Mouse (Mus musculus) liver, embryonic 16.5 days (tissue): ENCODE data around the gene Adap1. TPM values are rescaled to one million over a fixed set of nuclear protein-coding genes. Genes with fewer than 3 reads are reported as not detected.

Source experiments
- ATAC-seq: fragments of 200-750 bp; cut with Nextera tagmentation; 2 replicates; pipeline ENCODE4 v1.8.0; 2017; ENCODE audit warnings: low read depth, mild to moderate bottlenecking, moderate number of reproducible peaks, moderate library complexity
- H3K27ac ChIP-seq: fragments of 300-500 bp; sonication (generic); 2 replicates; pipeline ENCODE4 v1.5.1; 2014; ENCODE audit warnings: mild to moderate bottlenecking, low read length
- H3K27me3 ChIP-seq: fragments of 300-500 bp; sonication (generic); 2 replicates; pipeline ENCODE4 v1.6.1; 2014; ENCODE audit warnings: low read depth, low read length, mixed read lengths; ENCODE audit not compliant: control insufficient read depth, insufficient read depth
- H3K36me3 ChIP-seq: fragments of 300-500 bp; sonication (generic); 2 replicates; pipeline ENCODE4 v1.6.1; 2014; ENCODE audit warnings: mild to moderate bottlenecking; ENCODE audit not compliant: control insufficient read depth, insufficient read depth
- H3K4me1 ChIP-seq: fragments of 300-500 bp; sonication (generic); 2 replicates; pipeline ENCODE4 v1.6.1; 2014; ENCODE audit warnings: low read depth, low read length, mixed read lengths; ENCODE audit not compliant: control insufficient read depth
- H3K4me2 ChIP-seq: fragments of 300-500 bp; sonication (generic); 2 replicates; pipeline ENCODE4 v1.6.1; 2014; ENCODE audit warnings: low read depth, low read length, mixed read lengths
- H3K4me3 ChIP-seq: fragments of 300-500 bp; sonication (generic); 2 replicates; pipeline ENCODE4 v1.5.1; 2014; ENCODE audit warnings: low read depth, mild to moderate bottlenecking, low read length
- H3K9ac ChIP-seq: fragments of 300-500 bp; sonication (generic); 2 replicates; pipeline ENCODE4 v1.6.1; 2014; ENCODE audit warnings: low read depth, low read length
- H3K9me3 ChIP-seq: fragments of 300-500 bp; sonication (generic); replicated peaks from 2 replicates; pipeline ENCODE4 v1.6.1; 2016; ENCODE audit warnings: low read length; ENCODE audit not compliant: control insufficient read depth
- WGBS: fragments of 180-500 bp; shearing (Covaris S2); extraction: QIAGEN DNeasy Blood & Tissue Kit; methylation state at CpG from one replicate; pipeline ENCODE4 v1.1.7; 2014; ENCODE audit not compliant: insufficient replicate concordance; 5-methylcytosine and 5-hydroxymethylcytosine counted together
- polyA plus RNA-seq: library from polyadenylated mRNA; unstranded; fragments of >200 nt; fragmentation: Nextera tagmentation; extraction: Ambion mirVana; gene quantifications from 2 replicates; pipeline ENCODE4 v1.2.1, GENCODE M21; 2015

The Adap1 gene
- polyA plus RNA-seq, 1 experiment from 2014 or later, result 1.3 TPM

DNA sequence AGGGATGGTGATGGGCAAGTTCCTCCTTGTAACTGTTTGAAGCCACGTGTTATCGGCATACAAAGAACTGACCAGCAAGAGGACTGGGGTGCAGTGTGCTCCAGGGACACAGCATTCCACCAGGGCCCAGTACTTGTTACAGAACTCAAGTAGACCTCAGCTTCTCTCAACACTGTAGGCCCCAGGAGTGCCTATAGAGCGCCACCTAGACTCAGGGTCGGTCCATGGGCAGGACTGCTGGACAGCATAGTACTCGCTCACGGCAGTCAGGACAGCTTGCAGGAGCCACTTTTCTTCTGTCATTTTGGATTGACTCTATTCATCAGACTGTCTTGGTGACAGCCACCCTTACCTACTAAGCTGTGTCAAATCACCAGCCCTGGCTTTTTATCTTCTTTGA lies 70.5 kb downstream of the Adap1 start:
- 81% methylated on average over 6 of the region's 6 CpGs for WGBS
- Histone ChIP-seq H3K9me3 (no peaks in the 10 kb centered on the region), H3K4me3 (no peak overlapping the region), H3K27ac (peak overlapping the region; percentile 33; the same call in 1 of the 2 replicates), H3K9ac (no peak overlapping the region), H3K36me3 (peaks cover 3% of the 10 kb centered on the region), H3K27me3 (no peaks in the 10 kb centered on the region), H3K4me2 (no peak overlapping the region), H3K4me1 (peaks cover 56% of the 10 kb centered on the region)
- no peak for ATAC-seq

DNA sequence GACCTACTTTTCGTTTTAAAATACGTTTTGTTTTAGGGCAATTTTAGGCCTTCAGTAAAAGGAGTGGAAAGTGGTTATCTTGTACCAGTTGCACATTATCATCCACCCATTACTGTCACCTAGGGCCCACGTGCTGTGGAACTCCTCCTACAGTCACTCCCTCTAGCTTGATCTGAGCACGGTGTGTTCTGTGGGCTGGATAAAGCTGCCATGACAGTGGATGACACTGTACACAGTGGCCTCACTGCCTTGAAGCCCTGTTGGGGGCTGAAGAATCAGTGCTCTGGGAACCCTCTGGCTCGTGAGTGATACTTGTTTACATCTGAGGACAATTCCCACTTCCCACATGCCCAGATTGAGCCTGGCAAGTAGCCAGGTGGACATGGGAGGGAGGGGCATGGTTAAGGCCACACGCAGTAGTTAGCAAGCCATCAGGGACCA lies 72.1 kb downstream of the Adap1 start:
- no peaks in the 10 kb centered on the region for H3K9me3 ChIP-seq
- H3K4me1 ChIP-seq, result peaks cover 51% of the 10 kb centered on the region
- peaks cover 13% of the 10 kb centered on the region for H3K36me3 ChIP-seq

DNA sequence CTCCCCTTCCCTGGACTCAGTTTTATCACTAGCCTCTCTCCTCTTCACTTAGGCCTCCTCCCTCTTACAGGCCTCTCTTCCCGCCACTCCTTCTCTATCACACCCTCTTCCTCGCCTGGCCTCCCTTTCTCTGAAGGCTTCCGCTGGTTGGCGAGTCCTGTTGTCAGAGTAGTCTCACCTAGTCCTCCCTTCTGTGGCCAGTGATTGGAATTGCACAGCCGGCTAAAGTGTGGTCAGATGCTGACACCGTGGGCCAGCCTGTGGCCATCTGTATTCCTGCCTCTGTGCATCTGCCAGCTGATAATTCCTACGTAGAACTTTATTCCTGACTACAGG lies 72.5 kb downstream of the Adap1 start:
- Histone ChIP-seq H3K36me3 (peaks cover 17% of the 10 kb centered on the region), H3K4me2 (peak overlapping the region; percentile 93), H3K27me3 (no peaks in the 10 kb centered on the region), H3K9ac (peak overlapping the region; percentile 89), H3K9me3 (no peaks in the 10 kb centered on the region), H3K4me1 (peaks cover 54% of the 10 kb centered on the region), H3K4me3 (peak overlapping the region; percentile 89), H3K27ac (peak overlapping the region; percentile 84)
- ATAC-seq, result peak; percentile 61
- 0% methylated on average over 7 of the region's 7 CpGs for WGBS

More for the DNA sequence above, 72.1 kb downstream of the Adap1 start:
- H3K4me3 ChIP-seq, result peak overlapping the region; percentile 89
- peak overlapping the region; percentile 84 for H3K27ac ChIP-seq
- 1% methylated on average over 6 of the region's 6 CpGs for WGBS
- peak; percentile 53 for ATAC-seq
- H3K4me2 ChIP-seq, result peak overlapping the region; percentile 93
- no peaks in the 10 kb centered on the region for H3K27me3 ChIP-seq
- H3K9ac ChIP-seq, result peak overlapping the region; percentile 89

GRCm38 (mm10) chr5:139252081-139252909 lies 73.1 kb downstream of the Adap1 start, which contains the start of gene Get4:
Gene Get4 (plus strand): TSS chr5:139252324.
- peaks cover 20% of the 10 kb centered on the region for H3K36me3 ChIP-seq
- peak within 1 kb of the TSS; percentile 93 for H3K4me2 ChIP-seq
- ATAC-seq, result peak; percentile 88

GRCm38 (mm10) chr5:139251736-139252080 lies 73.7 kb downstream of the Adap1 start:
- WGBS, result 1% methylated on average over 8 of the region's 8 CpGs
- H3K4me1 ChIP-seq, result peaks cover 54% of the 10 kb centered on the region
- peak; percentile 0 for ATAC-seq

More at GRCm38 (mm10) chr5:139252081-139252909, 73.1 kb downstream of the Adap1 start, which contains the start of gene Get4:
- Histone ChIP-seq H3K27me3 (no peaks in the 10 kb centered on the region), H3K27ac (peak within 1 kb of the TSS; percentile 84), H3K9ac (peak within 1 kb of the TSS; percentile 89), H3K4me1 (peaks cover 59% of the 10 kb centered on the region), H3K9me3 (no peaks in the 10 kb centered on the region), H3K4me3 (peak within 1 kb of the TSS; percentile 89)
- WGBS, result under 1% methylated on average over 76 of the region's 90 CpGs

DNA sequence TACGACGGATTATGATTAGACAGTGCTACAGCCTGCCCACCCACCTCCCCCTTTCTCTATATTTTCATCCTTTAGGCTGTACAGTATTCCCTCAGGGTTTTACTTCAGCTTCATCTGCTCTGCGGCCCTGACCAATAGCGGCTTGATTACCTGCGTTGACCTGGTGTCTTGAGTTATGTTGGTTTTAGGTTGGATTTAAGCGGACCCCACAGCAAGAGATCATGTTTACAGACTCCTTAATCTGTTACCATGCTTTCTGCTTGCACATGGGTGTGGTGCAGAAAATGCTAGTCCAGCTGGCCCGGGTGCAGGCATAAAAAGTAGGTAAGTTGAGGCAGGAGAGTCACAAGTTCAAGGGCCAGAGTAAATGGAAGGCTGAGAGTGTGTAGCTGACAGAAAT lies 74.1 kb downstream of the Adap1 start:
- H3K4me1 ChIP-seq, result peaks cover 51% of the 10 kb centered on the region

More at GRCm38 (mm10) chr5:139251736-139252080, 73.7 kb downstream of the Adap1 start:
- no peaks in the 10 kb centered on the region for H3K9me3 ChIP-seq
- peak overlapping the region; percentile 89 for H3K4me3 ChIP-seq
- H3K27me3 ChIP-seq, result no peaks in the 10 kb centered on the region
- H3K4me2 ChIP-seq, result peak overlapping the region; percentile 93
- peaks cover 24% of the 10 kb centered on the region for H3K36me3 ChIP-seq
- H3K27ac ChIP-seq, result peak overlapping the region; percentile 84
- H3K9ac ChIP-seq, result peak overlapping the region; percentile 89

GRCm38 (mm10) chr5:139248846-139249245 lies 76.6 kb downstream of the Adap1 start:
- Histone ChIP-seq H3K4me2 (no peak overlapping the region), H3K9me3 (no peaks in the 10 kb centered on the region), H3K9ac (no peak overlapping the region), H3K27me3 (no peaks in the 10 kb centered on the region), H3K36me3 (peaks cover 41% of the 10 kb centered on the region), H3K4me1 (peaks cover 26% of the 10 kb centered on the region), H3K27ac (no peak overlapping the region), H3K4me3 (no peak overlapping the region)
- ATAC-seq, result no peak
- 72% methylated on average over 3 of the region's 3 CpGs for WGBS

More for the DNA sequence above, 74.1 kb downstream of the Adap1 start:
- Histone ChIP-seq H3K36me3 (peaks cover 28% of the 10 kb centered on the region), H3K27ac (peak overlapping the region; percentile 84), H3K9me3 (no peaks in the 10 kb centered on the region), H3K4me3 (peak overlapping the region; percentile 89), H3K27me3 (no peaks in the 10 kb centered on the region), H3K4me2 (peak overlapping the region; percentile 93), H3K9ac (peak overlapping the region; percentile 89)
- no peak for ATAC-seq
- WGBS, result 77% methylated on average over 7 of the region's 7 CpGs

- Histone ChIP-seq H3K4me2 (no peak overlapping the region), H3K36me3 (peaks cover 46% of the 10 kb centered on the region), H3K27ac (no peak overlapping the region), H3K9ac (no peak overlapping the region), H3K4me3 (no peak overlapping the region), H3K27me3 (no peaks in the 10 kb centered on the region), H3K4me1 (peaks cover 19% of the 10 kb centered on the region), H3K9me3 (no peaks in the 10 kb centered on the region)
- WGBS, result 22% methylated on average over 3 of the region's 3 CpGs
- no peak for ATAC-seq
Observed at GRCm38 (mm10) chr5:139247767-139248166, 77.7 kb downstream of the Adap1 start.

- H3K9me3 ChIP-seq, result no peaks in the 10 kb centered on the region
- WGBS, result 73% methylated on average over 1 of the region's 1 CpGs
- no peak overlapping the region for H3K4me3 ChIP-seq
- peak; percentile 32; the same call in 1 of the 2 replicates for ATAC-seq
- no peaks in the 10 kb centered on the region for H3K27me3 ChIP-seq
- peaks cover 64% of the 10 kb centered on the region for H3K36me3 ChIP-seq
- H3K9ac ChIP-seq, result no peak overlapping the region
- H3K27ac ChIP-seq, result no peak overlapping the region
- H3K4me2 ChIP-seq, result no peak overlapping the region
- peaks cover 9% of the 10 kb centered on the region for H3K4me1 ChIP-seq
Observed at GRCm38 (mm10) chr5:139243384-139243783, 82.0 kb downstream of the Adap1 start.
